Mouse (Mus musculus): Measurements from ENCODE around the gene Bmper. TPM values are rescaled to one million over a fixed set of nuclear protein-coding genes. Genes with fewer than 3 reads are reported as not detected.

Gene Bmper
- total RNA-seq (2023): not detected in 2 replicates

DNA sequence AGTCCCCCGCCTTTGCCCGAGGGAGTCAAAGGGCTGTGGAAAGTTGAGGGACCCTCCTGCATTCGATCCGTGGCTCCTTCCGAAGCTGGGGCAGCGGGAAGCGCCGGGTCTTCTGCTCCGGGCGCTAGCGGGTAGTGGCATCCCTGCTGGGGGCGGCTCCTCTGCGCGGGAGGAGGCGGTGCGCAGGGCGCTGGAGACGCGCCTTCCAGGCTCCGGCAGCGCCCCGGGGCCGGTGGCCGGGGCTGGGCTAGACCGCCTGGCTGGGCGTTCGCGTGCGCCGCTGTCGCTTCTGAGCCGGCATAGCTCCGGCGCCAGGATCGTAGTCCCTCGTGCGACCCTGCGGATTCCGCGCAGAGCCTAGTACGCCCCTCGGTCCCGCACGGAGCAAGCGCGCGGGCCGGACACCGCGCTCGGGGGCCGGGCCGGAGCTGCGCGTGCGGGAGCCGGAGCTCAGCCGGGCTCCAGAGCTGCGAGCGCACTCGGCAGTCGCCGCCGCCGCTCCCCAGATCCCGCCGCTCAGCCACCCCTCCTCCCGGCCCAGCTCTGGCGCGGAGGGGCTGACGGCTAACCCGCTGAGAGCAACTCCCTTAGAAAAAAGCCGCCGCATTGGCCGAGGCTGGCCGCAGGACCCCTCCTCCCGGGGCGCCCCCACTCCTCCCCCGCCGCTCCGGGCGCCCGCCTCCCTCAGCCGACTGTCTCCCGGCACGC, at the start of gene Bmper:
Gene Bmper, plus strand, starts transcription at position 236 of the 708 bp plus-strand sequence.

